Mouse (Mus musculus): Measurements from ENCODE around the gene Phldb1. TPM values are rescaled to one million over a fixed set of nuclear protein-coding genes. Genes with fewer than 3 reads are reported as not detected.

The Phldb1 gene
- total RNA-seq, 2 experiments from 2014 or later, result 58.5 to 76.1 TPM

- DNase-seq (ENCODE audit: low spot score in 2 of 2), result no peak
Measured at GRCm38 (mm10) chr9:44710213-44710612, 24.8 kb downstream of the Phldb1 start.

GRCm38 (mm10) chr9:44709600-44709999, 25.4 kb downstream of the Phldb1 start:
- no peak for DNase-seq (ENCODE audit: low spot score in 2 of 2)

GRCm38 (mm10) chr9:44708925-44709324, 26.1 kb downstream of the Phldb1 start:
- no peak for DNase-seq (ENCODE audit: low spot score in 2 of 2)

GRCm38 (mm10) chr9:44708429-44708765, 26.6 kb downstream of the Phldb1 start:
- peak; percentile 69 for DNase-seq (ENCODE audit: low spot score in 2 of 2)

- DNase-seq (ENCODE audit: low spot score in 2 of 2), result no peak
Measured at GRCm38 (mm10) chr9:44707749-44708428, 27.1 kb downstream of the Phldb1 start.

GRCm38 (mm10) chr9:44699730-44700129, 35.3 kb downstream of the Phldb1 start:
- no peak for DNase-seq (ENCODE audit: low spot score in 2 of 2)

GRCm38 (mm10) chr9:44699196-44699595, 35.8 kb downstream of the Phldb1 start:
- no peak for DNase-seq (ENCODE audit: low spot score in 2 of 2)

- DNase-seq (ENCODE audit: low spot score in 2 of 2), result no peak
Measured at GRCm38 (mm10) chr9:44697866-44698265, 37.1 kb downstream of the Phldb1 start.

GRCm38 (mm10) chr9:44693071-44693470, 41.9 kb downstream of the Phldb1 start:
- no peak for DNase-seq (ENCODE audit: low spot score in 2 of 2)

- peak in 1 of 2 experiments; percentile 30 for DNase-seq (ENCODE audit: low spot score in 2 of 2)
Measured at GRCm38 (mm10) chr9:44691671-44692520, 43.1 kb downstream of the Phldb1 start.

- DNase-seq (ENCODE audit: low spot score in 2 of 2), result no peak
Measured at GRCm38 (mm10) chr9:44690641-44691040, 44.4 kb downstream of the Phldb1 start.

GRCm38 (mm10) chr9:44688013-44688412, 47.0 kb downstream of the Phldb1 start:
- no peak for DNase-seq (ENCODE audit: low spot score in 2 of 2)

GRCm38 (mm10) chr9:44686638-44687037, 48.4 kb downstream of the Phldb1 start:
- no peak for DNase-seq (ENCODE audit: low spot score in 2 of 2)

- DNase-seq (ENCODE audit: low spot score in 2 of 2), result peak in 1 of 2 experiments; percentile 51
Measured at GRCm38 (mm10) chr9:44685346-44686330, 49.4 kb downstream of the Phldb1 start.

- DNase-seq (ENCODE audit: low spot score in 2 of 2), result no peak
Measured at GRCm38 (mm10) chr9:44683046-44683445, 52.0 kb downstream of the Phldb1 start.

- no peak for DNase-seq (ENCODE audit: low spot score in 2 of 2)
Measured at GRCm38 (mm10) chr9:44679565-44679964, 55.4 kb downstream of the Phldb1 start.

- no peak for DNase-seq (ENCODE audit: low spot score in 2 of 2)
Measured at GRCm38 (mm10) chr9:44678288-44678871, 56.6 kb downstream of the Phldb1 start.

- no peak for DNase-seq (ENCODE audit: low spot score in 2 of 2)
Measured at GRCm38 (mm10) chr9:44673005-44673404, 62.0 kb downstream of the Phldb1 start, which contains the start of gene Treh. Gene Treh (plus strand): TSS chr9:44673233.

- no peak for DNase-seq (ENCODE audit: low spot score in 2 of 2)
Measured at GRCm38 (mm10) chr9:44672291-44672865, 62.6 kb downstream of the Phldb1 start.

GRCm38 (mm10) chr9:44671416-44671815, 63.6 kb downstream of the Phldb1 start:
- DNase-seq (ENCODE audit: low spot score in 2 of 2), result no peak

Measured in adrenal gland, postnatal 4 days (tissue).